ENCODE assay signal across 8 mouse cellular contexts in the genomic region with DNA sequence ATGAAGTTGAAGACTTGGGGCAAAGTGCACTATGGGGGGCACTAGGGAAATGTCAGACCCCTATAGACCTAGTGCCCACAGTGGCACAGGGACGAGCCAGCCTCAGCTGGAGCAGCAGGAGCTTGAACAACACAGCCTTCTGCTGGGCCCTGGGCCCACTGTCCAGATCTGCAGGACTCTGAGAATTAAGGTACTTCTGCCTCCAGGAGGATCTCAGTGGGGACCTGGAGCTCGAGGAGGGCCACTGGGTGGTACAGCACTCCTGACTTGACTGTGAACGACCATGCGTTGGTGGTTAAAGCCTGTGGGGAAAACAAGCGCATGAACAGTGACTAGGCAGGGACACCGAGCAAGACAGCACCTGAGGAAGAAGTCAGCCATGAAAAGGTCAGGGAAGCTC. TPM values are rescaled to one million over a fixed set of nuclear protein-coding genes. Genes with fewer than 3 reads are reported as not detected.
DNase-seq lines count a peak whose midpoint lies in the region; ATAC-seq lines count a peak whose summit lies in the region.
"Had no signal": no experiment of that assay in that cellular context is flagged by ENCODE, and none has a peak within 500 bp of the region (broad histone marks: within the 10 kb centered on the region; RNA-seq: fewer than 3 reads in every experiment).

No protein-coding gene starts in this region.

- H3K4me2 ChIP-seq in hindbrain, embryonic 12.5 days (replicated peaks), result no peak overlapping the region
- H3K4me2 ChIP-seq in midbrain, embryonic 12.5 days (replicated peaks), result no peak overlapping the region
- H3K4me2 ChIP-seq in midbrain, embryonic 11.5 days, result no peak overlapping the region
- H3K4me2 ChIP-seq in intestine, embryonic 16.5 days (ENCODE audit: low read depth, low read length), result no peak overlapping the region
- H3K4me2 ChIP-seq in stomach, embryonic 15.5 days, result no peak overlapping the region

- no peak for DNase-seq in hindbrain, embryonic 10.5 days (ENCODE audit: low spot score)
- no peak for DNase-seq in midbrain, embryonic 11.5 days (ENCODE audit: low spot score, missing footprints)
- DNase-seq in testis, postnatal 10 days (ENCODE audit: low spot score), result no peak

- no peaks in the 10 kb centered on the region for H3K9me3 ChIP-seq in hindbrain, embryonic 12.5 days (replicated peaks)
- no peaks in the 10 kb centered on the region for H3K9me3 ChIP-seq in hindbrain, embryonic 10.5 days
- H3K9me3 ChIP-seq in midbrain, embryonic 12.5 days, result no peaks in the 10 kb centered on the region
- no peaks in the 10 kb centered on the region for H3K9me3 ChIP-seq in midbrain, embryonic 11.5 days (ENCODE audit: control insufficient read depth, low read length)
- H3K9me3 ChIP-seq in intestine, embryonic 16.5 days (ENCODE audit: control insufficient read depth, low read length), result no peaks in the 10 kb centered on the region
- H3K9me3 ChIP-seq in stomach, embryonic 15.5 days, result no peaks in the 10 kb centered on the region
- H3K9me3 ChIP-seq: megakaryocyte, embryonic 14.5 days had no signal

- peak overlapping the region; percentile 55; the same call in 1 of the 2 replicates for H3K27ac ChIP-seq in hindbrain, embryonic 12.5 days
- no peak overlapping the region for H3K27ac ChIP-seq in hindbrain, embryonic 10.5 days
- 0 out of 2 replicates have a peak overlapping the region, but pooled peaks have one; percentile 0 for H3K27ac ChIP-seq in midbrain, embryonic 12.5 days (replicated peaks)
- H3K27ac ChIP-seq in midbrain, embryonic 11.5 days (ENCODE audit: low read depth, low read length), result no peak overlapping the region
- H3K27ac ChIP-seq in intestine, embryonic 16.5 days (ENCODE audit: low read length), result peak overlapping the region; percentile 54
- peak overlapping the region; percentile 78 for H3K27ac ChIP-seq in stomach, embryonic 15.5 days

- ATAC-seq in hindbrain, embryonic 12.5 days (ENCODE audit: low FRiP score), result no peak
- no peak for ATAC-seq in midbrain, embryonic 12.5 days (ENCODE audit: low FRiP score, low read depth)
- ATAC-seq in midbrain, embryonic 11.5 days (ENCODE audit: low FRiP score), result no peak
- ATAC-seq in intestine, embryonic 16.5 days, result no peak
- no peak for ATAC-seq in stomach, embryonic 15.5 days (ENCODE audit: insufficient read depth, low FRiP score, low read depth)

- H3K36me3 ChIP-seq in hindbrain, embryonic 12.5 days, result peaks cover 93% of the 10 kb centered on the region
- peaks cover 99% of the 10 kb centered on the region for H3K36me3 ChIP-seq in hindbrain, embryonic 10.5 days
- peaks cover 88% of the 10 kb centered on the region for H3K36me3 ChIP-seq in midbrain, embryonic 12.5 days
- peaks cover 28% of the 10 kb centered on the region for H3K36me3 ChIP-seq in midbrain, embryonic 11.5 days (ENCODE audit: control insufficient read depth, insufficient read depth, low read length)
- peaks cover 7% of the 10 kb centered on the region; the same call in 1 of the 2 replicates for H3K36me3 ChIP-seq in intestine, embryonic 16.5 days (ENCODE audit: control insufficient read depth, insufficient read depth, low read length)
- peaks cover 36% of the 10 kb centered on the region for H3K36me3 ChIP-seq in stomach, embryonic 15.5 days

- H3K4me3 ChIP-seq in hindbrain, embryonic 12.5 days, result no peak overlapping the region
- H3K4me3 ChIP-seq in hindbrain, embryonic 10.5 days, result no peak overlapping the region
- H3K4me3 ChIP-seq in midbrain, embryonic 12.5 days, result no peak overlapping the region
- no peak overlapping the region for H3K4me3 ChIP-seq in midbrain, embryonic 11.5 days (ENCODE audit: low read depth, low read length)
- H3K4me3 ChIP-seq in intestine, embryonic 16.5 days (ENCODE audit: low read length), result no peak overlapping the region
- no peak overlapping the region for H3K4me3 ChIP-seq in stomach, embryonic 15.5 days (replicated peaks)
- H3K4me3 ChIP-seq: megakaryocyte, embryonic 14.5 days had no signal

- WGBS in hindbrain, embryonic 12.5 days, result 93% methylated on average over 6 of the region's 6 CpGs
- 91% methylated on average over 6 of the region's 6 CpGs for WGBS in hindbrain, embryonic 10.5 days
- WGBS in midbrain, embryonic 12.5 days, result 90% methylated on average over 6 of the region's 6 CpGs
- 90% methylated on average over 6 of the region's 6 CpGs for WGBS in midbrain, embryonic 11.5 days
- WGBS in intestine, embryonic 16.5 days, result 85% methylated on average over 6 of the region's 6 CpGs
- WGBS in stomach, embryonic 15.5 days, result 86% methylated on average over 6 of the region's 6 CpGs

- H3K9ac ChIP-seq in hindbrain, embryonic 12.5 days, result no peak overlapping the region
- H3K9ac ChIP-seq in midbrain, embryonic 12.5 days (replicated peaks), result no peak overlapping the region
- H3K9ac ChIP-seq in midbrain, embryonic 11.5 days (ENCODE audit: low read length), result no peak overlapping the region
- H3K9ac ChIP-seq in intestine, embryonic 16.5 days (ENCODE audit: low read depth, low read length), result no peak overlapping the region
- no peak overlapping the region for H3K9ac ChIP-seq in stomach, embryonic 15.5 days

- H3K4me1 ChIP-seq in hindbrain, embryonic 12.5 days, result no peaks in the 10 kb centered on the region
- peaks cover 14% of the 10 kb centered on the region for H3K4me1 ChIP-seq in hindbrain, embryonic 10.5 days (replicated peaks)
- H3K4me1 ChIP-seq in midbrain, embryonic 12.5 days, result no peaks in the 10 kb centered on the region
- H3K4me1 ChIP-seq in midbrain, embryonic 11.5 days (ENCODE audit: control insufficient read depth, insufficient read depth, low read length), result no peaks in the 10 kb centered on the region
- peaks cover 7% of the 10 kb centered on the region; the same call in 1 of the 2 replicates for H3K4me1 ChIP-seq in intestine, embryonic 16.5 days (ENCODE audit: control insufficient read depth, insufficient read depth, low read length)
- H3K4me1 ChIP-seq in stomach, embryonic 15.5 days, result no peaks in the 10 kb centered on the region

- no peaks in the 10 kb centered on the region for H3K27me3 ChIP-seq in hindbrain, embryonic 12.5 days
- H3K27me3 ChIP-seq in hindbrain, embryonic 10.5 days (ENCODE audit: insufficient read depth, poor library complexity, severe bottlenecking), result no peaks in the 10 kb centered on the region
- no peaks in the 10 kb centered on the region for H3K27me3 ChIP-seq in midbrain, embryonic 12.5 days
- no peaks in the 10 kb centered on the region for H3K27me3 ChIP-seq in midbrain, embryonic 11.5 days (ENCODE audit: control insufficient read depth, insufficient read depth, low read length)
- H3K27me3 ChIP-seq in intestine, embryonic 16.5 days (replicated peaks; ENCODE audit: control insufficient read depth, insufficient read depth, low read length), result no peaks in the 10 kb centered on the region
- no peaks in the 10 kb centered on the region for H3K27me3 ChIP-seq in stomach, embryonic 15.5 days (replicated peaks)
- H3K27me3 ChIP-seq: megakaryocyte, embryonic 14.5 days had no signal

RNA-seq across cellular contexts. Expression of a gene that starts 22.4 kb away (rescaled TPM):
- 0.10 and 0.22 TPM in 2 replicates for polyA plus RNA-seq in hindbrain, embryonic 12.5 days (2016; fragmentation: Nextera tagmentation; extraction: Ambion mirVana)
- polyA plus RNA-seq in hindbrain, embryonic 10.5 days (2016; fragmentation: Nextera tagmentation; extraction: Ambion mirVana), result 0.20 and 0.27 TPM in 2 replicates
- 0.22 and 0.26 TPM in 2 replicates for polyA plus RNA-seq in midbrain, embryonic 12.5 days (2016; fragmentation: Nextera tagmentation; extraction: Ambion mirVana)
- 0.19 TPM in 1 of 2 replicates, not detected in the other for polyA plus RNA-seq in midbrain, embryonic 11.5 days (2014; fragmentation: Nextera tagmentation; extraction: Ambion mirVana)
- polyA plus RNA-seq in intestine, embryonic 16.5 days (2015; fragmentation: Nextera tagmentation; extraction: Ambion mirVana), result 0.24 TPM in 1 of 2 replicates, not detected in the other
- polyA plus RNA-seq in stomach, embryonic 15.5 days (2015; fragmentation: Nextera tagmentation; extraction: Ambion mirVana), result 0.06 and 0.23 TPM in 2 replicates

RNA-seq across cellular contexts. Expression of a gene that starts 23.2 kb away (rescaled TPM):
- polyA plus RNA-seq in hindbrain, embryonic 12.5 days (2016; fragmentation: Nextera tagmentation; extraction: Ambion mirVana), result 82.3 and 83.3 TPM in 2 replicates
- polyA plus RNA-seq in hindbrain, embryonic 10.5 days (2016; fragmentation: Nextera tagmentation; extraction: Ambion mirVana), result 61.1 and 63.3 TPM in 2 replicates
- 75.9 and 78.1 TPM in 2 replicates for polyA plus RNA-seq in midbrain, embryonic 12.5 days (2016; fragmentation: Nextera tagmentation; extraction: Ambion mirVana)
- polyA plus RNA-seq in midbrain, embryonic 11.5 days (2014; fragmentation: Nextera tagmentation; extraction: Ambion mirVana), result 41.5 and 41.6 TPM in 2 replicates
- polyA plus RNA-seq in intestine, embryonic 16.5 days (2015; fragmentation: Nextera tagmentation; extraction: Ambion mirVana), result 29.8 and 34.8 TPM in 2 replicates
- polyA plus RNA-seq in stomach, embryonic 15.5 days (2015; fragmentation: Nextera tagmentation; extraction: Ambion mirVana), result 42.8 and 46.3 TPM in 2 replicates

RNA-seq across cellular contexts. Expression of a gene that starts 52.2 kb away (rescaled TPM):
- 19.7 and 23.4 TPM in 2 replicates for polyA plus RNA-seq in hindbrain, embryonic 12.5 days (2016; fragmentation: Nextera tagmentation; extraction: Ambion mirVana)
- polyA plus RNA-seq in hindbrain, embryonic 10.5 days (2016; fragmentation: Nextera tagmentation; extraction: Ambion mirVana), result 10.7 and 14.6 TPM in 2 replicates
- 15.1 and 16.4 TPM in 2 replicates for polyA plus RNA-seq in midbrain, embryonic 12.5 days (2016; fragmentation: Nextera tagmentation; extraction: Ambion mirVana)
- 8.6 and 8.9 TPM in 2 replicates for polyA plus RNA-seq in midbrain, embryonic 11.5 days (2014; fragmentation: Nextera tagmentation; extraction: Ambion mirVana)
- 10.6 and 10.8 TPM in 2 replicates for polyA plus RNA-seq in intestine, embryonic 16.5 days (2015; fragmentation: Nextera tagmentation; extraction: Ambion mirVana)
- 18.2 and 21.3 TPM in 2 replicates for polyA plus RNA-seq in stomach, embryonic 15.5 days (2015; fragmentation: Nextera tagmentation; extraction: Ambion mirVana)

Comparison
In these comparisons a context has a peak if more than half of its experiments do, and no peak if none do; other contexts are left out.
1. H3K27ac ChIP-seq: peak in hindbrain, embryonic 12.5 days (single experiment), midbrain, embryonic 12.5 days (single experiment), intestine, embryonic 16.5 days (single experiment) and stomach, embryonic 15.5 days (single experiment); none in hindbrain, embryonic 10.5 days (single experiment) and midbrain, embryonic 11.5 days (single experiment).